In the genomic region with DNA sequence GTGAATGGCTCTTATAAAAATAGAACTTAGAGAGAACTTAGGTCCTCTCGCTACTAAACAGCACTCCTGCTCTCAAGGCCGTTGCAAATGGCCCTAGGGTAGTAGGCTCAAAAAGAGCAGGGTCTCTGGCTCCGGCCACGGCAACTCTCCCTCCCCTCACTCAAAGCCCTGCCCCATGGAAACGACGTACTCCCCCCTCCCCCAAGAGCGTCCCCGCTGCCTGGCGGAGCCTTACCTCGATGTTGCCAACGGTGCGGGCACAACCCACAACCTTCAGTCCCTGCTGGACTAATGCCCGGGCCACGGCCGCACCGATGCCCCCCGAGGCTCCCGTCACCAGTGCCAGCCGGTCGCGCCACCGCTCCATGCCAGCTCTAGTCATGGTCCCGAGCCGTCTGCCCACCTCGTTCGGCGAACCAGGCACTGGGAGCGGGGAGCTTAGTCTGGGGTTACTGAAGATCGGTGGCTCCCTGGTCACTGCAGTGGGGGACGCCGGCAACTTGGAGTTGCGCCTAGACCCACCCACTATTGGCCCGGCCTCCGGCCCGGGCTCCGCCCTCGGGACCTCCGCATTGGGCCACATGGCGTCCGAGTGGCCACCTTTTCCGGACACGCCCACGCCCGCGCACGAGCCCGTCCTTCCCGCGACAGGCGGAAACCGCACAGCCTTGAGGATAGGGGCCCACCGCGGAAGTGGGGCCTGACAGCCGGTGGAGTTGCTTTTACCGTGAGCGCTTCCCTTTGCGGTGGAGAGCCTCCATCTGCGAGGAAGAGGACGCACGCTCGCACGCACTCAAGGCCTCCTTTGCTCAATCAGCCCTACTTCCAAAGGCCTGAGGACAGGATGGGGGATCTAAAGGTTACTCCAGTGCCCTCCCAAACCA, we compare ENCODE assay signal across 8 mouse cellular contexts. TPM values are rescaled to one million over a fixed set of nuclear protein-coding genes. Genes with fewer than 3 reads are reported as not detected.
A peak's percentile ranks its signal among the peaks of the same experiment; 100 is the strongest.
DNase-seq lines count a peak whose midpoint lies in the region; ATAC-seq and TF ChIP-seq lines count a peak whose summit lies in the region.

A gene (minus strand): TSS at position 479 of the 884 bp plus-strand sequence.

- peak within 1 kb of the TSS; percentile 82 for H3K4me3 ChIP-seq in embryonic facial prominence, embryonic 14.5 days (ENCODE audit: low read depth, low read length)
- H3K4me3 ChIP-seq in heart, adult 2 months: peak within 1 kb of the TSS; percentile 99
- peak within 1 kb of the TSS; percentile 80 for H3K4me3 ChIP-seq in limb, embryonic 13.5 days
- H3K4me3 ChIP-seq in midbrain, embryonic 15.5 days: peak within 1 kb of the TSS; percentile 61

- peak within 1 kb of the TSS; percentile 87 for H3K4me2 ChIP-seq in embryonic facial prominence, embryonic 14.5 days (ENCODE audit: low read depth, low read length)
- peak within 1 kb of the TSS; percentile 89 for H3K4me2 ChIP-seq in limb, embryonic 13.5 days (replicated peaks)
- peak within 1 kb of the TSS; percentile 97 for H3K4me2 ChIP-seq in midbrain, embryonic 15.5 days

- DNase-seq in 416B (ENCODE audit: low read depth): peak; percentile 96
- peak; percentile 89 to 95 for DNase-seq in adrenal gland, postnatal 4 days (ENCODE audit: low spot score in 2 of 2)
- peak; percentile 94 for DNase-seq in embryonic facial prominence, embryonic 14.5 days (ENCODE audit: low spot score)
- DNase-seq in heart, adult 2 months: peak; percentile 97 to 99
- peak; percentile 95 to 96 for DNase-seq in kidney, adult 8-10 months
- peak; percentile 91 to 92 for DNase-seq in spleen, adult 18-20 months

- H3K27ac ChIP-seq in embryonic facial prominence, embryonic 14.5 days (replicated peaks; ENCODE audit: low read depth, low read length): peak within 1 kb of the TSS; percentile 81
- H3K27ac ChIP-seq in heart, adult 2 months: peak within 1 kb of the TSS; percentile 98
- H3K27ac ChIP-seq in limb, embryonic 13.5 days: peak within 1 kb of the TSS; percentile 74
- peak within 1 kb of the TSS; percentile 57 for H3K27ac ChIP-seq in midbrain, embryonic 15.5 days

- no peaks in the 10 kb centered on the region for H3K9me3 ChIP-seq in embryonic facial prominence, embryonic 14.5 days (ENCODE audit: control insufficient read depth, low read length)
- no peaks in the 10 kb centered on the region for H3K9me3 ChIP-seq in limb, embryonic 13.5 days
- H3K9me3 ChIP-seq in midbrain, embryonic 15.5 days: no peaks in the 10 kb centered on the region

- intact Hi-C loops in heart, adult 2 months (cut with DNase I): loop anchor here (1.0 kb wide), 1 partner anchor 42 kb away; a partner anchor contains a TSS

- peak; percentile 9; the same call in 1 of the 2 replicates for TF ChIP-seq EP300 in heart, adult 2 months (IDR thresholded peaks at IDR 0.05; ENCODE audit: insufficient read depth, low read depth, low read length)

- ATAC-seq in embryonic facial prominence, embryonic 14.5 days (ENCODE audit: low read depth): peak; percentile 91
- ATAC-seq in limb, embryonic 13.5 days (ENCODE audit: low FRiP score, low read depth): peak; percentile 93
- peak; percentile 90 for ATAC-seq in midbrain, embryonic 15.5 days (replicated peaks)

- H3K79me2 ChIP-seq in heart, adult 2 months (replicated peaks; ENCODE audit: control insufficient read depth, insufficient read depth, low read length): peaks cover 1% of the 10 kb centered on the region; the same call in 1 of the 2 replicates

- WGBS in embryonic facial prominence, embryonic 14.5 days: under 1% methylated on average over 53 of the region's 62 CpGs
- WGBS in heart, adult 2 months: under 1% methylated on average over 62 of the region's 62 CpGs
- under 1% methylated on average over 62 of the region's 62 CpGs for WGBS in limb, embryonic 13.5 days
- WGBS in midbrain, embryonic 15.5 days: under 1% methylated on average over 62 of the region's 62 CpGs

- H3K4me1 ChIP-seq in embryonic facial prominence, embryonic 14.5 days (ENCODE audit: control insufficient read depth, insufficient read depth, low read length): peaks cover 11% of the 10 kb centered on the region
- peaks cover 9% of the 10 kb centered on the region for H3K4me1 ChIP-seq in heart, adult 2 months (ENCODE audit: control insufficient read depth, insufficient read depth, low read length)
- H3K4me1 ChIP-seq in limb, embryonic 13.5 days: peaks cover 14% of the 10 kb centered on the region; the same call in 1 of the 2 replicates
- H3K4me1 ChIP-seq in midbrain, embryonic 15.5 days: peaks cover 17% of the 10 kb centered on the region

- no peak for TF ChIP-seq CTCF in heart, adult 2 months (IDR thresholded peaks at IDR 0.05)

- H3K27me3 ChIP-seq in embryonic facial prominence, embryonic 14.5 days (replicated peaks; ENCODE audit: control insufficient read depth, insufficient read depth, low read length): no peaks in the 10 kb centered on the region
- H3K27me3 ChIP-seq in heart, adult 2 months (ENCODE audit: control insufficient read depth, insufficient read depth, low read length): no peaks in the 10 kb centered on the region
- no peaks in the 10 kb centered on the region for H3K27me3 ChIP-seq in limb, embryonic 13.5 days
- no peaks in the 10 kb centered on the region for H3K27me3 ChIP-seq in midbrain, embryonic 15.5 days (replicated peaks)

- peak within 1 kb of the TSS; percentile 81 for H3K9ac ChIP-seq in embryonic facial prominence, embryonic 14.5 days (ENCODE audit: low read depth, low read length)
- H3K9ac ChIP-seq in heart, adult 2 months (ENCODE audit: low read depth, low read length): peak within 1 kb of the TSS; percentile 99
- peak within 1 kb of the TSS; percentile 79 for H3K9ac ChIP-seq in limb, embryonic 13.5 days
- peak within 1 kb of the TSS; percentile 60 for H3K9ac ChIP-seq in midbrain, embryonic 15.5 days

- TF ChIP-seq POLR2A in heart, adult 2 months (IDR thresholded peaks at IDR 0.05; ENCODE audit: insufficient read depth, low read depth, low read length): peak; percentile 89

- peaks cover 33% of the 10 kb centered on the region for H3K36me3 ChIP-seq in embryonic facial prominence, embryonic 14.5 days (ENCODE audit: control insufficient read depth, insufficient read depth, low read length)
- peaks cover 16% of the 10 kb centered on the region for H3K36me3 ChIP-seq in heart, adult 2 months (ENCODE audit: control insufficient read depth, insufficient read depth, low read length)
- H3K36me3 ChIP-seq in limb, embryonic 13.5 days: peaks cover 36% of the 10 kb centered on the region
- peaks cover 24% of the 10 kb centered on the region; the same call in 1 of the 2 replicates for H3K36me3 ChIP-seq in midbrain, embryonic 15.5 days (replicated peaks)

RNA-seq across cellular contexts. Expression of the gene that starts here (rescaled TPM):
- 10 to 100 TPM; 35.4 to 39.2 TPM for total RNA-seq in adrenal gland, postnatal 4 days (2021)
- 13.7 and 15.7 TPM in 2 replicates for polyA plus RNA-seq in embryonic facial prominence, embryonic 14.5 days (2014; fragmentation: Nextera tagmentation; extraction: Ambion mirVana)
- total RNA-seq in heart, adult 2 months (2021): 100 to 1,000 TPM in 1 of 2 experiments, 10 to 100 TPM in 1; 87.7 to 108 TPM
- polyA plus RNA-seq in heart, adult 2 months (2012; rRNA removed): 186 and 232 TPM in 2 replicates
- 13.1 and 13.2 TPM in 2 replicates for polyA plus RNA-seq in limb, embryonic 13.5 days (2015; fragmentation: Nextera tagmentation; extraction: Ambion mirVana)
- 6.6 and 8.7 TPM in 2 replicates for polyA plus RNA-seq in midbrain, embryonic 15.5 days (2015; fragmentation: Nextera tagmentation; extraction: Ambion mirVana)

Comparison
In these comparisons a context has a peak if more than half of its experiments do, and no peak if none do; other contexts are left out.
1. Peak in every context shown above with its lines: DNase-seq, ATAC-seq, H3K4me3 ChIP-seq and H3K27ac ChIP-seq.
2. RNA of the gene that starts here (polyA plus RNA-seq): 186 to 232 TPM in heart, adult 2 months; 13.7 to 15.7 TPM in embryonic facial prominence, embryonic 14.5 days, 13.1 to 13.2 TPM in limb, embryonic 13.5 days and 6.6 to 8.7 TPM in midbrain, embryonic 15.5 days; every median in the first group is over 10 times any median in the second.